Mouse (Mus musculus): ENCODE measurements around the gene Fignl2. TPM values are rescaled to one million over a fixed set of nuclear protein-coding genes. Genes with fewer than 3 reads are reported as not detected.
A peak's percentile ranks its signal among the peaks of the same experiment; 100 is the strongest.

The Fignl2 gene
- polyA plus RNA-seq, 1 experiment, result 0.02 TPM

GRCm38 (mm10) chr15:101011352-101011751 is 67.0 kb downstream of the Fignl2 start:
- no peak overlapping the region for H3ac ChIP-seq (ENCODE audit: control insufficient read depth, insufficient read length)
- H3K79me2 ChIP-seq (ENCODE audit: control insufficient read depth, insufficient read depth), result no peaks in the 10 kb centered on the region
- H3K36me3 ChIP-seq (ENCODE audit: control insufficient read depth, insufficient read depth), result no peaks in the 10 kb centered on the region
- H3K4me3 ChIP-seq, result no peak overlapping the region
- H3K4me2 ChIP-seq (ENCODE audit: low read depth), result no peak overlapping the region
- peaks cover 53% of the 10 kb centered on the region for H3K27me3 ChIP-seq (ENCODE audit: control insufficient read depth, insufficient read depth, insufficient read length)
- no peak for TF ChIP-seq POLR2A (IDR thresholded peaks at IDR 0.05; ENCODE audit: insufficient read length, low read depth)
- TF ChIP-seq SRF (IDR thresholded peaks at IDR 0.05; ENCODE audit: control insufficient read depth, insufficient read length, low read depth), result no peak
- no peak for TF ChIP-seq E2F4 (IDR thresholded peaks at IDR 0.05; ENCODE audit: insufficient read depth)
- no peak for TF ChIP-seq TCF12 (IDR thresholded peaks at IDR 0.05; ENCODE audit: insufficient read depth, poor library complexity, severe bottlenecking)
- TF ChIP-seq POLR2AphosphoS2 (IDR thresholded peaks at IDR 0.05; ENCODE audit: insufficient read length, low read depth), result no peak
- no peak for TF ChIP-seq CEBPB (IDR thresholded peaks at IDR 0.05; ENCODE audit: insufficient read depth, poor library complexity, severe bottlenecking)
- no peak for TF ChIP-seq MAX (IDR thresholded peaks at IDR 0.05; ENCODE audit: low read depth)
- TF ChIP-seq USF1 (IDR thresholded peaks at IDR 0.05; ENCODE audit: low read depth), result no peak
- TF ChIP-seq MYOG (IDR thresholded peaks at IDR 0.05; ENCODE audit: control insufficient read depth in 1 of 3, insufficient read depth in 1 of 3, insufficient read length in 2 of 3, low read depth in 2 of 3), result no peak
- TF ChIP-seq REST (IDR thresholded peaks at IDR 0.05; ENCODE audit: insufficient read depth, insufficient read length), result no peak
- no peak for TF ChIP-seq MYOD1 (IDR thresholded peaks at IDR 0.05; ENCODE audit: control insufficient read depth in 1 of 3, insufficient read length in 2 of 3, low read depth in 2 of 3)
- TF ChIP-seq TCF3 (IDR thresholded peaks at IDR 0.05; ENCODE audit: insufficient read length, low read depth), result no peak

DNA sequence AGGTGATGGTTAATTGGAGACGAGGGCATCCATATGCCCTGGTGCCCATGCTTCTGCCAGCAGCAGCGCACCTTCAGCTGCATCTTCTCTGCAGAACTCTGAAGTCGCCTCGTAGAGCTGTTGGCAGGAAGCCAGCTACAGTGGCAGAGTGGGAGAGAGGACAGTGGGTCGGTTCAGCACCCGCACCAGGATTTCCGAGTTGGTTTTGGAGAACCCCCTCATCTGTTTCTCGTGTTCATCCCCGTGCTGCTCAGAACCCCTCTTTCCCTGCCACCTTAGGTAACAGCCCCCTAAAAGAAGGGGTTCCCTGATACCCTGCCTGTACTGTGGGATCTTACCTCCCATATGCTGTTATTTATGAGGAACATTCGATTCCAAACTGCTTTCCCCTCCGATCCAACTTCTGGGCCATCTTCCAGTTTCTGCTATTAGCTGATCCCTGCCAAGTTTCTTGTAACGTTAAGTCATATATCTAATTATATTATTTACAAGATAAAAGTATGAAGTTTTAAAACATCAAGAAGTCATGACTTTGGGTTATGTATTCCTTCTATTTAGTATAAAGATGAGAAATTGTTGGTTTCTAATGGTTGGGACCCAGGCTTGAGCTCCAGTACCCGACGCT is 69.9 kb downstream of the Fignl2 start:
- Histone ChIP-seq H3K4me2 (ENCODE audit: low read depth) (no peak overlapping the region), H3ac (ENCODE audit: control insufficient read depth, insufficient read length) (no peak overlapping the region), H3K4me3 (no peak overlapping the region), H3K36me3 (ENCODE audit: control insufficient read depth, insufficient read depth) (no peaks in the 10 kb centered on the region), H3K79me2 (ENCODE audit: control insufficient read depth, insufficient read depth) (no peaks in the 10 kb centered on the region), H3K27me3 (ENCODE audit: control insufficient read depth, insufficient read depth, insufficient read length) (peaks cover 36% of the 10 kb centered on the region)
- TF ChIP-seq SRF (IDR thresholded peaks at IDR 0.05; ENCODE audit: control insufficient read depth, insufficient read length, low read depth) (no peak), REST (IDR thresholded peaks at IDR 0.05; ENCODE audit: insufficient read depth, insufficient read length) (no peak), CEBPB (IDR thresholded peaks at IDR 0.05; ENCODE audit: insufficient read depth, poor library complexity, severe bottlenecking) (no peak), POLR2AphosphoS2 (IDR thresholded peaks at IDR 0.05; ENCODE audit: insufficient read length, low read depth) (no peak), TCF12 (IDR thresholded peaks at IDR 0.05; ENCODE audit: insufficient read depth, poor library complexity, severe bottlenecking) (no peak), MYOD1 (IDR thresholded peaks at IDR 0.05; ENCODE audit: control insufficient read depth in 1 of 3, insufficient read length in 2 of 3, low read depth in 2 of 3) (no peak), USF1 (IDR thresholded peaks at IDR 0.05; ENCODE audit: low read depth) (no peak), E2F4 (IDR thresholded peaks at IDR 0.05; ENCODE audit: insufficient read depth) (no peak), MYOG (IDR thresholded peaks at IDR 0.05; ENCODE audit: control insufficient read depth in 1 of 3, insufficient read depth in 1 of 3, insufficient read length in 2 of 3, low read depth in 2 of 3) (no peak), POLR2A (IDR thresholded peaks at IDR 0.05; ENCODE audit: insufficient read length, low read depth) (no peak), TCF3 (IDR thresholded peaks at IDR 0.05; ENCODE audit: insufficient read length, low read depth) (no peak), MAX (IDR thresholded peaks at IDR 0.05; ENCODE audit: low read depth) (no peak)

GRCm38 (mm10) chr15:101007236-101007635 is 71.1 kb downstream of the Fignl2 start:
- TF ChIP-seq MYOD1 (IDR thresholded peaks at IDR 0.05; ENCODE audit: control insufficient read depth in 1 of 3, insufficient read length in 2 of 3, low read depth in 2 of 3) (no peak), E2F4 (IDR thresholded peaks at IDR 0.05; ENCODE audit: insufficient read depth) (no peak), SRF (IDR thresholded peaks at IDR 0.05; ENCODE audit: control insufficient read depth, insufficient read length, low read depth) (no peak), CEBPB (IDR thresholded peaks at IDR 0.05; ENCODE audit: insufficient read depth, poor library complexity, severe bottlenecking) (no peak), TCF12 (IDR thresholded peaks at IDR 0.05; ENCODE audit: insufficient read depth, poor library complexity, severe bottlenecking) (no peak), MYOG (IDR thresholded peaks at IDR 0.05; ENCODE audit: control insufficient read depth in 1 of 3, insufficient read depth in 1 of 3, insufficient read length in 2 of 3, low read depth in 2 of 3) (no peak), MAX (IDR thresholded peaks at IDR 0.05; ENCODE audit: low read depth) (no peak), POLR2AphosphoS2 (IDR thresholded peaks at IDR 0.05; ENCODE audit: insufficient read length, low read depth) (no peak), REST (IDR thresholded peaks at IDR 0.05; ENCODE audit: insufficient read depth, insufficient read length) (no peak), USF1 (IDR thresholded peaks at IDR 0.05; ENCODE audit: low read depth) (no peak), POLR2A (IDR thresholded peaks at IDR 0.05; ENCODE audit: insufficient read length, low read depth) (no peak), TCF3 (IDR thresholded peaks at IDR 0.05; ENCODE audit: insufficient read length, low read depth) (no peak)
- Histone ChIP-seq H3K27me3 (ENCODE audit: control insufficient read depth, insufficient read depth, insufficient read length) (peaks cover 32% of the 10 kb centered on the region), H3K4me3 (no peak overlapping the region), H3K36me3 (ENCODE audit: control insufficient read depth, insufficient read depth) (no peaks in the 10 kb centered on the region), H3K79me2 (ENCODE audit: control insufficient read depth, insufficient read depth) (no peaks in the 10 kb centered on the region), H3ac (ENCODE audit: control insufficient read depth, insufficient read length) (no peak overlapping the region), H3K4me2 (ENCODE audit: low read depth) (peak overlapping the region; percentile 44)

- Histone ChIP-seq H3K79me2 (ENCODE audit: control insufficient read depth, insufficient read depth) (no peaks in the 10 kb centered on the region), H3K27me3 (ENCODE audit: control insufficient read depth, insufficient read depth, insufficient read length) (peaks cover 32% of the 10 kb centered on the region), H3K36me3 (ENCODE audit: control insufficient read depth, insufficient read depth) (no peaks in the 10 kb centered on the region), H3ac (ENCODE audit: control insufficient read depth, insufficient read length) (no peak overlapping the region), H3K4me2 (ENCODE audit: low read depth) (peak overlapping the region; percentile 44), H3K4me3 (no peak overlapping the region)
- no peak for TF ChIP-seq TCF12 (IDR thresholded peaks at IDR 0.05; ENCODE audit: insufficient read depth, poor library complexity, severe bottlenecking)
- no peak for TF ChIP-seq MYOD1 (IDR thresholded peaks at IDR 0.05; ENCODE audit: control insufficient read depth in 1 of 3, insufficient read length in 2 of 3, low read depth in 2 of 3)
- TF ChIP-seq POLR2AphosphoS2 (IDR thresholded peaks at IDR 0.05; ENCODE audit: insufficient read length, low read depth), result no peak
- TF ChIP-seq MYOG (IDR thresholded peaks at IDR 0.05; ENCODE audit: control insufficient read depth in 1 of 3, insufficient read depth in 1 of 3, insufficient read length in 2 of 3, low read depth in 2 of 3), result no peak
- TF ChIP-seq TCF3 (IDR thresholded peaks at IDR 0.05; ENCODE audit: insufficient read length, low read depth), result no peak
- no peak for TF ChIP-seq MAX (IDR thresholded peaks at IDR 0.05; ENCODE audit: low read depth)
- no peak for TF ChIP-seq REST (IDR thresholded peaks at IDR 0.05; ENCODE audit: insufficient read depth, insufficient read length)
- TF ChIP-seq USF1 (IDR thresholded peaks at IDR 0.05; ENCODE audit: low read depth), result no peak
- no peak for TF ChIP-seq CEBPB (IDR thresholded peaks at IDR 0.05; ENCODE audit: insufficient read depth, poor library complexity, severe bottlenecking)
- TF ChIP-seq E2F4 (IDR thresholded peaks at IDR 0.05; ENCODE audit: insufficient read depth), result no peak
- no peak for TF ChIP-seq POLR2A (IDR thresholded peaks at IDR 0.05; ENCODE audit: insufficient read length, low read depth)
- TF ChIP-seq SRF (IDR thresholded peaks at IDR 0.05; ENCODE audit: control insufficient read depth, insufficient read length, low read depth), result no peak
These were observed 71.9 kb downstream of the Fignl2 start for GRCm38 (mm10) chr15:101006251-101007040.
